Mouse (Mus musculus) kidney, embryonic 16.5 days (tissue): ENCODE measurements around the gene Dpagt1. TPM values are rescaled to one million over a fixed set of nuclear protein-coding genes. Genes with fewer than 3 reads are reported as not detected.
"Not testable (repeated sequence)": the region's sequence is repeated elsewhere in the genome, so short reads cannot be mapped to it uniquely, and the experiment has no call there.

Source experiments
- ATAC-seq: fragments of 200-750 bp; cut with Nextera tagmentation; 2 replicates; pipeline ENCODE4 v1.8.0; 2017; ENCODE audit warnings: moderate TSS enrichment; ENCODE audit not compliant: low FRiP score, low TSS enrichment
- H3K27ac ChIP-seq: fragments of 300-500 bp; sonication (generic); 2 replicates; pipeline ENCODE4 v1.5.1; 2014; ENCODE audit warnings: low read length
- H3K27me3 ChIP-seq: fragments of 300-500 bp; sonication (generic); 2 replicates; pipeline ENCODE4 v1.6.1; 2014; ENCODE audit warnings: low read length, control low read depth, mixed read lengths; ENCODE audit not compliant: insufficient read depth
- H3K36me3 ChIP-seq: fragments of 300-500 bp; sonication (generic); 2 replicates; pipeline ENCODE4 v1.6.1; 2014; ENCODE audit warnings: low read length, control low read depth, mixed read lengths; ENCODE audit not compliant: insufficient read depth
- H3K4me1 ChIP-seq: fragments of 300-500 bp; sonication (generic); 2 replicates; pipeline ENCODE4 v1.6.1; 2014; ENCODE audit warnings: low read length, control low read depth, mixed read lengths; ENCODE audit not compliant: insufficient read depth
- H3K4me2 ChIP-seq: fragments of 300-500 bp; sonication (generic); replicated peaks from 2 replicates; pipeline ENCODE4 v1.6.1; 2014; ENCODE audit warnings: low read depth, low read length
- H3K4me3 ChIP-seq: fragments of 300-500 bp; sonication (generic); 2 replicates; pipeline ENCODE4 v1.5.1; 2014; ENCODE audit warnings: mild to moderate bottlenecking, low read length
- H3K9ac ChIP-seq: fragments of 300-500 bp; sonication (generic); replicated peaks from 2 replicates; pipeline ENCODE4 v1.6.1; 2014; ENCODE audit warnings: low read length
- H3K9me3 ChIP-seq: fragments of 300-500 bp; sonication (generic); 2 replicates; pipeline ENCODE4 v1.6.1; 2016; ENCODE audit warnings: low read length, control low read depth
- WGBS: fragments of 180-500 bp; shearing (Covaris S2); extraction: QIAGEN DNeasy Blood & Tissue Kit; methylation state at CpG from one replicate; pipeline ENCODE4 v1.1.7; 2014; 5-methylcytosine and 5-hydroxymethylcytosine counted together
- polyA plus RNA-seq: library from polyadenylated mRNA; unstranded; fragments of >200 nt; fragmentation: Nextera tagmentation; extraction: Ambion mirVana; gene quantifications from 2 replicates; pipeline ENCODE4 v1.2.1, GENCODE M21; 2015

Dpagt1 gene
- 45.4 and 53.9 TPM in 2 replicates for polyA plus RNA-seq

DNA sequence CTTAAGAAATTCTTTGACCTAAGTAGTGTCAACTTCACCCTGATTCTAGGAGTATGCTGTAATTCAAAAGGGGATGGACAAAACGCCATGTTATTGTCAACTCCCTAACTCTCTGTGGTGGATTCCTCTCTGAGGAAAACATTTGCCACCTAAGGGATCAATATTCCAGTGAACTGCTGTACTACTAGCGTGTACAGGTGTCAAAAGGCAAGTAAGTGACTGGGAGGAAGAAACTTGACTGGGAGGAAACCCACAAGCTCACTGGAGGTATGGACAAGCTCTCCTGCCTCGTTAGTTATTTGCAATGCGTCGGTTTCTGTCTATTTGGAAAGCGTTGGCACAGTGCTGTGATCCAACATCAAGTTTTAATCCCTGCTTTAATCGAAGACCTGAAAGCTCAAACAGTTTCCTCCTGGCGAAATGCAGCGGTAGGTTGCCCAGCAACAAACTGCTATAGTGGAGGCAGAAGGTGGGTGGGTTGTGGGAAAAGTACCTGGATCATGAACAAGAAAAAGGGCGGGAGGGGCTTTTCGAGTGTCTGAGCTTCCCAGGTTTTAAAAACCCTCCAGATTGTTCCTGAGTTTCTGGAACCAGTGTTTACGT lies at the start of gene Dpagt1:
Gene Dpagt1, plus strand, starts transcription at position 252 of the 603 bp plus-strand sequence.
- peak within 1 kb of the TSS; percentile 90 for H3K4me2 ChIP-seq
- H3K27me3 ChIP-seq: no peaks in the 10 kb centered on the region
- WGBS: 1% methylated on average over 12 of the region's 12 CpGs

GRCm38 (mm10) chr9:44283183-44283582 lies 42.6 kb upstream of the Dpagt1 start:
- 68% methylated on average over 5 of the region's 5 CpGs for WGBS
- Histone ChIP-seq H3K9ac (no peak overlapping the region), H3K4me3 (no peak overlapping the region), H3K27me3 (peaks cover 16% of the 10 kb centered on the region; the same call in 1 of the 2 replicates), H3K9me3 (no peaks in the 10 kb centered on the region), H3K4me2 (no peak overlapping the region), H3K4me1 (peaks cover 12% of the 10 kb centered on the region), H3K27ac (no peak overlapping the region), H3K36me3 (no peaks in the 10 kb centered on the region)
- ATAC-seq: no peak

More for the DNA sequence above, at the start of gene Dpagt1:
- peaks cover 14% of the 10 kb centered on the region for H3K4me1 ChIP-seq
- peak within 1 kb of the TSS; percentile 73 for H3K4me3 ChIP-seq
- peak within 1 kb of the TSS; percentile 97 for H3K27ac ChIP-seq
- H3K9ac ChIP-seq: peak within 1 kb of the TSS; percentile 94
- 0 out of 2 replicates have a peak, but pooled peaks have one; percentile 25 for ATAC-seq
- H3K36me3 ChIP-seq: peaks cover 20% of the 10 kb centered on the region
- no peaks in the 10 kb centered on the region for H3K9me3 ChIP-seq

GRCm38 (mm10) chr9:44286256-44286850 lies 39.5 kb upstream of the Dpagt1 start:
- H3K36me3 ChIP-seq: no peaks in the 10 kb centered on the region; the same call in none of the 2 replicates
- no peak overlapping the region for H3K27ac ChIP-seq
- peaks cover 16% of the 10 kb centered on the region; the same call in 1 of the 2 replicates for H3K27me3 ChIP-seq
- no peak overlapping the region for H3K4me2 ChIP-seq
- no peak overlapping the region for H3K9ac ChIP-seq
- no peaks in the 10 kb centered on the region for H3K9me3 ChIP-seq
- no peak overlapping the region for H3K4me3 ChIP-seq
- ATAC-seq: no peak
- WGBS: 13% methylated on average over 6 of the region's 6 CpGs
- H3K4me1 ChIP-seq: peaks cover 23% of the 10 kb centered on the region

- Histone ChIP-seq H3K4me1 (peaks cover 23% of the 10 kb centered on the region), H3K4me2 (peak overlapping the region; percentile 99), H3K9me3 (no peaks in the 10 kb centered on the region), H3K27ac (no peak overlapping the region), H3K4me3 (peak overlapping the region; percentile 66), H3K36me3 (no peaks in the 10 kb centered on the region; the same call in none of the 2 replicates), H3K27me3 (peaks cover 16% of the 10 kb centered on the region; the same call in 1 of the 2 replicates), H3K9ac (peak overlapping the region; percentile 68)
- ATAC-seq: 0 out of 2 replicates have a peak, but pooled peaks have one; percentile 3
- 11% methylated on average over 11 of the region's 11 CpGs for whole genome bisulfite sequencing
Measured at GRCm38 (mm10) chr9:44287003-44287400, 38.8 kb upstream of the Dpagt1 start.

DNA sequence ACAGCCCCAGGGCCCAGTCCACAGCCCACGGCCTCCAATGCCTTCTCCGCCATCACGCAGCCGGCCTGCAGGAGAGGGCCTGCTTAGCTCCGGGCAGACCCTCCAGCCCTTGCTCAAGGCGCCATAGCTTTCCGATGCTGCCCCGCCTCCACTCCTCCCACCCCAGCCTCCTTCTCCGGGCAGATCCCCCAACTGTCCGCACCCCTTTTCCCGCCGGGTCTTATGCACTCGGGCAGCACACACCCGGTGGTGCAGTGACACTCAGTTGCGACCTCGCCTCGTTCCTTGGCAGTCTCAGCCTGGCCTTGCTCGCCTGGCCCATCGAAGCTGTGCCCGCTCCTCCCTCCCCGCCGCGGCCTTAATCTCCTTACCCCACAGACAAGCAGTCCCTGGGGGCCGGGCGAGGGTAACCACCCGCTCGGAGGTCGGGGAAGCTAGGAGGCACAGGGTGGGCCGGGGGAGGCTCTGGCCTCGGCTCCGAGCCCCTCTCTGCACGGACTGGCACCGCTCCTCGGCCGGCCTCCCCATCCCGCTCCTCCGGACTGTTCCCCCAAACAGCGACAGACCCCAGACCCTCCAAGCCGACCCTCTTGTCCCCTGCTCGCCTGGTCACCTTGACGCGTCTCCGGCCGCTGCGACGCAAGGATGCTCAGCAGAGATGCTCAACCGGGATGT lies 38.3 kb upstream of the Dpagt1 start:
- WGBS: 1% methylated on average over 47 of the region's 47 CpGs
- peak overlapping the region; percentile 68 for H3K9ac ChIP-seq
- peaks cover 16% of the 10 kb centered on the region; the same call in 1 of the 2 replicates for H3K27me3 ChIP-seq
- H3K4me2 ChIP-seq: peak overlapping the region; percentile 99
- H3K9me3 ChIP-seq: no peaks in the 10 kb centered on the region
- peaks cover 23% of the 10 kb centered on the region for H3K4me1 ChIP-seq
- no peak overlapping the region for H3K27ac ChIP-seq
- peak overlapping the region; percentile 66 for H3K4me3 ChIP-seq
- ATAC-seq: peak; percentile 43
- peaks cover 4% of the 10 kb centered on the region for H3K36me3 ChIP-seq

GRCm38 (mm10) chr9:44288076-44288958 lies 37.5 kb upstream of the Dpagt1 start, which contains the start of gene Abcg4:
Abcg4 (minus strand) TSS chr9:44288615.
- Histone ChIP-seq H3K27me3 (peaks cover 16% of the 10 kb centered on the region; the same call in 1 of the 2 replicates), H3K4me1 (peaks cover 23% of the 10 kb centered on the region), H3K4me3 (peak within 1 kb of the TSS; percentile 66), H3K4me2 (peak within 1 kb of the TSS; percentile 99), H3K36me3 (peaks cover 10% of the 10 kb centered on the region), H3K9ac (peak within 1 kb of the TSS; percentile 68), H3K9me3 (no peaks in the 10 kb centered on the region), H3K27ac (no peak within 1 kb of the TSS)
- ATAC-seq: peak; percentile 60
- WGBS: 1% methylated on average over 33 of the region's 38 CpGs

DNA sequence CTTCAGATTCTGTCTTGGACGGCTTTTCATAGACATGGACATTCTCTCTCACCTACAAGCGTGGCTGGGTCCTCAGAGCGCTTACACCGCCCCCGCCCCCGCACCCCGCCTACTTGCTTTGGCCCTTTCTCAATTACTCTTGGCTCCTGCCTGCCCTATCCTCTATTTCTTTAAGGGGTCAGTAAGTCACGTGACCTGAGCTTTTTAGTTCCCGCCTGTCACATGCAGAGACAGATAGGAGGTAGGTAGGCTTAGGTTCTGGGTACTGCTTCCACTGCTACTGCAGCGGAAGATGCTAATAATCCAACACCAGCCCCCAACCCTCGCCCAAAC lies 36.9 kb upstream of the Dpagt1 start:
- Histone ChIP-seq H3K27ac (no peak overlapping the region), H3K4me3 (no peak overlapping the region; the same call in 1 of the 2 replicates), H3K27me3 (peaks cover 16% of the 10 kb centered on the region; the same call in 1 of the 2 replicates), H3K4me2 (peak overlapping the region; percentile 99; the same call in 1 of the 2 replicates), H3K36me3 (peaks cover 16% of the 10 kb centered on the region), H3K4me1 (peaks cover 23% of the 10 kb centered on the region), H3K9me3 (no peaks in the 10 kb centered on the region), H3K9ac (no peak overlapping the region)
- 3% methylated on average over 11 of the region's 11 CpGs for whole genome bisulfite sequencing
- 0 out of 2 replicates have a peak, but pooled peaks have one; percentile 25 for ATAC-seq

DNA sequence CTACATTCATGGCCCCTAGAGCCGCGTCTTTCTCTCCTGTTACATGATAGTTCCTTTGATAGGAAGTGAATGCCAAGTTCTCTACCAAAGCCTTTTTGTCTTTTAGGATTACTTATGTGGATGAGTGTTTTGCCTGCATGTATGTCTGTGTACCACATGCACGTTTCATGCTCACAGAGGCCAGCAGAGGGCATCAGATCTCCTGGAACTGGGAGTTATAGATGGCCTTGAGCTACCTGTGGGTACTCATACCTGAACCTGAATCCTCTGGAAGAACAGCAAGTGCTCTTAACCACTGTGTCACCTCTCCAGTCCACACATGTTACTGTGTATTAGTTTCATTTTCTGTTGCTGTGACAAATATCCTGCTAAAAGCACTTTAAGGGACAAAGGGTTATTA lies 33.3 kb upstream of the Dpagt1 start:
- Histone ChIP-seq H3K4me2 (no peak overlapping the region), H3K36me3 (peaks cover 45% of the 10 kb centered on the region), H3K9ac (no peak overlapping the region), H3K4me1 (peaks cover 16% of the 10 kb centered on the region), H3K27ac (no peak overlapping the region), H3K9me3 (no peaks in the 10 kb centered on the region), H3K4me3 (no peak overlapping the region), H3K27me3 (peaks cover 5% of the 10 kb centered on the region; the same call in 1 of the 2 replicates)
- WGBS: 74% methylated on average over 3 of the region's 3 CpGs
- ATAC-seq: no peak

GRCm38 (mm10) chr9:44300001-44300400 lies 25.8 kb upstream of the Dpagt1 start:
- H3K9me3 ChIP-seq, H3K4me2 ChIP-seq, ATAC-seq, H3K27ac ChIP-seq, H3K4me3 ChIP-seq, H3K4me1 ChIP-seq, H3K9ac ChIP-seq, H3K27me3 ChIP-seq: not testable (repeated sequence)
- 90% methylated on average over 3 of the region's 3 CpGs for WGBS
- H3K36me3 ChIP-seq: peaks cover 61% of the 10 kb centered on the region
